Mouse (Mus musculus): ENCODE data around the gene Acp6.

The Acp6 gene

DNA sequence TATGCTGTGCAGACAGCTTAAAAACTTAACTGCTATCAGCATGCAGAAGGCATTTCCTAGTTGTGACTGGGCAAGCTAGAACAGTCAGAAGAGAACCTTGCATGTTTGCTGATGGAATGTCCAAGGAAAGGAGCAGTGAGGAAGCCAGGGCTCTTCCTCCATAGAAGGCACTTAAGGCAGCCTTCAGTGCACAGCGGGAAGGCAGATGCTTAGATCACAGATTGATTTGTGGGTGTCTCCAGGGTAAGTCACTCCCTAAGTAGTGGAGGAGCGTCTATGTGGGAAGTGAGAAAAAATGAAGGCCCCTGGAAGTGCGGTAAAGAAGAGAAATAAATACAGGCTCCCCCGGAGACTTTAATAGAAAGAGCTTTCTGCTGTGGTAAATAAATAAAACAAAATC lies 40.7 kb downstream of the Acp6 start:
- DNase-seq, result no peak

DNA sequence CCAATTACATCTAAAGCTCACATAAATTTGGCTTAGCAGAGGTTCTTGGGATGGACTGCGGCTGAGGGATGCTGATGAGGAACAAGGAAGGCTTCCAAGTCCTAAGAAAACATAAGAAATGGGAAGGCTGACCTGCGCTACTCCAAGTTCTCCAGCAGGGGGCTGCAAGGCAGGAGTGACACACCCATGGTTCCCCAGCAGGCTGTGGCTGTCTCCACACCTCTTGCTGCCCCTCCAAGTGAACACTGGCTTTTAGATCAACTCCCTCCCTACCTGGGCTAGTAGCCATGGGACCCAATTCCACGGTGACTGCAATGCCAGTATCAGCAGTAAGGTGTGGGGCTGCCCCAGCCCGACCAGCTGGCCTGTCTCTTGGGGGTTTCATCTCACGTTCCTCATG lies 43.4 kb downstream of the Acp6 start:
- peak in 1 of 2 experiments; percentile 28 for DNase-seq

DNA sequence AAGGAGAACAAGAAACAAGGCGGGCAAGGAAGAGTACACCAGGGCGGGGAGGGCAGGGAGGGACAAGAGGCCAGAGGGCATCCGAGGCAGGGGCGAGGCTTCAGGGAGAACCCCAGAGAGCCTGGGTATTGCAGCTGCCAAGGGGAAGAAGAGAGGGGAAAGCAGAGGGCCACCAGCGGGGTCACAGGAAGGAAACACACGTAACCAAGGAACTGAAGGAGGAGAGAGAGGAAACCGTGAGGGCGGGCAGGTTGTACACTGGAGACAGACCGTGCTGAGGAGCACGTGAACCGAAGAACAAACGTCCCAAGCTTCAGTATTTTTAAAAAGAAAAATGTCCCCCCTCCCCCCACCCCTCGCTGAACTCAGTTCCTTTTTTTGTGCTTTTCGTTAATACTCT lies 45.3 kb downstream of the Acp6 start:
- DNase-seq, result peak; percentile 28 to 36

DNA sequence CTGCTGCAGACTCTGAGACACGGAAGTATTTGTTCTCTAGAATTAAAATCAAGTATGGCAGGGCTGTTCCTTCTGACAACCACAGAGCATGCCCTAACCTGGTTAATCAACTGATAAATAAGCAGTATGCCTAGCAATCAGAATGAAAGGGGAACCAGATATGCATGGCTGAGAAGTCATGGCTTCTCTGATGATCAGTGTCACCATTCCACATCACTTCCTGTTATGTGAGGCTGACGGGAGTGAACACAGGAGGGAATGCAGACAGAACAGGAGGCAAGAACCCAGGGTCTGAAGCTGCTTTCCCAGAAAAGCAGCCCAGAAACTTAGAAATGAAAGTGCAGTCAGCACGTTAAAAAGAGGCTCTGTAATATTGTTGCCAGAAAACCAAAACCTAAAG lies 47.9 kb downstream of the Acp6 start:
- DNase-seq, result no peak

DNA sequence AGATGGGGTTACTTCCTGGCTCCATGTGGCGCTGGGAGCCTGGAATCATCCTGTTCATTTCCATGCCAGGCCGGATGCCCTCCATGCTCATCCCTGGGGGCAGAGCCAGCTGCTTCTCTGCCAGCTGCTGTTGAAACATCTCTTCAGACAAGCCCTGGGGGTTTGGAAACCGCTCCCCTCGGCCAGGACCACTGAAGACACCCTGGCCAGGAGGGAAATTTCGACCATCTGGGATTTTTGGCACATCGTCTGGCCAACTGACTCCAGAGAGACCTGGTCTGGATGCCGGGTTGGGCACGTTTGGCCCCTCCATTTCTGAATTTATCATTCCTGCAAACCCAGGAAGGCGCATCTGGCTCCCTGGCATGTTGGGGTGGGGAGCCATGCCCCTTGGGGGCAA lies 50.8 kb downstream of the Acp6 start:
- DNase-seq, result no peak

DNA sequence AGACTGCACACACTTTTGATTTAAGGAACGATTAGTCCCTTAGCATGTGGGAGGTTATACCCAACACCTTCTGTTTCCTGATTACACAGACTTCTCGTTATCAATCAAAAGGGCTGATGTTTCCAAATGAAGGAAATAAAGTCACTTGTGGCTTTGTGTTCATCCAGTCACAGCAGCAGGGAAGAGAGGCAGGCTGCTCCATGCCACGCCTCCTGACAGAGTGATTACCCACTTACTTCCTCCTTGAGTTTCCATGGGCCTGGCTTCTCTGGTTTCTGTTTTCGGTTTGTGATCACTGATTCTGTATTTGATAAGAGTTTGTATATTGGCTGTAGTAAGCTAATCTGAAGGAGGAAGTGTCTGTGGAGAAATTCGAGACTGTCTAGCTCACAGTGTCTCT lies 52.6 kb downstream of the Acp6 start:
- DNase-seq, result no peak

DNA sequence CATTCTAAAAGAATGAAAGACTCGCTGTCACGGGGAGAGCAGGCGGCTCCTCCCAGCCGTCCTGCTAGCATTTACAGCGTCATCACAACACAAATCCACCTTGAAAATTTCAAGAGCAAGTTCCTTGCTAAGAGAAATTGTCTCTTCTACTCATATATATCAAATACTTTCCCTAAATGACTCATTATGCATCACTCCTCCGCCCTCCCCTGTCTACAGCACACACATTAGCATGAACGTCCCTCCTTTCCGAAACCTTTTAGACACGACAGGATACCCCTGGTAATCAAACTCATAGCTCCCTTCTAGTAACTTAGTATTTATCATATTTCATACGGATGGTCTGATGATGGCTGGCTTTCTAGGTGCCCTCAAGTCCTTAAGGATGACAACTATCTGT lies 55.3 kb downstream of the Acp6 start:
- no peak for DNase-seq

DNA sequence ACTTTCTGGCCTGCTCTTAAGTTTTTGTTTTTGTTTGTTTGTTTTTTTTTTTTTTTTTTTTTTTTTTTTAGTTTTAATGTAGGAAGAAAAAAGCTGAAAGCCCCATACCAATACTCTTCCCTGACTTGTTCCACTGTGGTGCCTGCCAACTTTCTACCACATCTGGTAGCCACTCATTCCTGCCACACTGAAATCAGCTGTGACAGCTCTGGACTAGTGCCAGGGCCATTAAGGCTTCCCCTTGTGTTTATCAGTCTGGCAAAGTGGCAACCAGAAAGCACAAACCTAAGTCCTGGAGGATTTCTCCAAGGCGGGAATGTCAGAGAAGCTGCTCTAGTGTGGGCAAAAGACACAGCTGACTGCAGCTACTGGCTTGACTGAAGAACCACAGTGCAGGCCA lies 55.9 kb downstream of the Acp6 start:
- no peak for DNase-seq

DNA sequence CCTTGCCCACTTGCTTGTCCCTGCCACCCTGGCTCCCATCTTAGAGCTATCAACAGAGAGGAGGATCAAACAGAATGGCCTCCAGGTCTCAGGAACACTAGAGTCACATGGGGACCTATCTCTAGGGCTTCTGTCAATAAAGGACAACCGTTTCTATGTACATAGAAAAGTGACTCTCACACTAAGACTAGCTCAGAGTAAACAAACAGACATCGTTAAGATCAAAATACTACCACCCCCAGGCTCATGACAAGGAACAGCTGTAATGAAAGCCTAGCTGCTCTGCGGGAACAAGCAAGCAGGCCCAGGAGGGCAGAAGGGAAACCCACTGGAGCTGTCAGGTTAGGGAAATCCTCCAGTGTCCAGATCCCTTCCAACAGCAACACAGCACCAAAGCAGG lies 56.9 kb downstream of the Acp6 start:
- DNase-seq, result no peak

DNA sequence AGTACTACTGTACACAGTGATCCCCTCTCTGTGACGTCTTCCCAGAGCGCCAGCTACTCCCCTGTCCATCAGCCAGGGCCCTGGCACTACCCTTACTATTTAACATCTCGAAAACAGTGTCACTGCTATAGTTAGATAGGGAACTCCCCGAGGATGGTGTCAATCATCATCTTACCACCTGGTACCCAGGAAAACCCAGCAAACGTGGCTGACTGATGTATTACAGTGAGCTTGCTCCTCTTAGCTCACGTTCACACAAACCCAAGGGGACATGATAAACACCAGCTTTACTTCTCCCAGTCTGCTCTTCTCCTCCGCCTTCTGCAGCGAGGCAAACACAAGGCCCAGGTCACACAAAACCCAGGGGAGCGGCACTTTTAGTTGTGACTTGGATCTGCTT lies 64.7 kb downstream of the Acp6 start:
- no peak for DNase-seq

DNA sequence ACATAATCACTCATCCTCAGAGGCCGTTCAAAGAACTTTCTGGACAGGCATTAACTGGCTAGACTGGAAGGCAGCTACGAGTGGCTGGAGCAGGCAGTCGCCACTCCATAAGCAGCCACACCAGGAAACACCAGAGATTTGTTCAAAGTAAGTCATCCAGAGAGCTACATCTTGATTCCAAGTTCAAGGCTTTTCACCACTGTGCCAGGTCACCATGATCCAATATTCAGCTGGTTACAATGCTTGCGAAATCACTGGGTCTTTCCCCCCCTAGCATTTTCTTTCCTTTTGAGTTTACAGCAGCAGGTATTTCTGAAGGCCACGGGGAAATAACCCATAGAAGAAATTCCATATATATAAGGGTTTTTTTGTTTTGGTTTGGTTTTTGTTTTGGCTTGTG lies 66.7 kb downstream of the Acp6 start:
- DNase-seq, result no peak

DNA sequence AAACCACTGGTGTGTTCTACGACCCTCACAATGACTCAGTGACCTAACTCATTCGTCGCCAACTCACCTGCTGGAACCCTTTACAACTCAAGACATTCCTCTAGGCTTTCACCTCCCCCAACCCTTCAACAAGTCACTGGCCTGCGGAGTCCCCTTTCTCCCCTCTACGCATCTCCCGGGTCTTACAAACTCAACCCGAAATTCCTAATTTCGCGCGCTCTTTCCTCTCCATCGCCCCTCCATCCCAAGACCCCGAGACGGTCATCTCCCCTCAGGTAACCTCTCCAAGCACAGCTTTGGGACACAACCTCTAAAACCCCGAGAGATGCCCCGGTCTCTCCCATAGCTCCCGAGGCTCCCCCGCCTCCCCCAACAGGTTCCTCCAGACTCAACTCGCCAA lies 68.1 kb downstream of the Acp6 start:
- no peak for DNase-seq

Measured in thymus, adult 18-20 months (tissue).